Mouse (Mus musculus): ENCODE measurements around the gene Sgk1. TPM values are rescaled to one million over a fixed set of nuclear protein-coding genes. Genes with fewer than 3 reads are reported as not detected.

Gene Sgk1
- polyA plus RNA-seq, 1 experiment from 2014 or later: 86.9 TPM

DNA sequence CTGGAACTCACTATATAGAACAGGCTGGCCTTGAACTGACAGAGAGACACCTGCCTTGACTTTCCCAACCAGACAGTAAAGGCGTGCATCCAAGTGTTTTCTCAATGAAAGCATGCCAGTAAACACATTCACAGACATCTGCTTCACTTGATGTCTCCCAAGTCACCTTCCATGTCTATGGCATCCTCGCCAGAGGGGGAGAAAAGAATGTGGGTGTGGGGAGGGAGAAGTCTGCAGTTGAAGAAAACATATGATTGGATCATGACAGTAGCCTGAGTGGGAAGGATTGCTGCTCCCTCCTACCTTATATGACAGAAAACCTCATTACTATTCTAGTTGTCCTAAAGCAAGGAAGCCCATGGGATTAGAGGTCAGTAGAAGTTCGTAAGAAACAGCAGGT is 50.8 kb downstream of the Sgk1 start:
- Histone ChIP-seq H3K9me3 (ENCODE audit: low read length) (no peaks in the 10 kb centered on the region), H3K27me3 (replicated peaks; ENCODE audit: insufficient read depth, low read length) (no peaks in the 10 kb centered on the region), H3K9ac (replicated peaks; ENCODE audit: low read depth) (no peak overlapping the region), H3K4me1 (ENCODE audit: insufficient read depth, low read depth, low read length) (peaks cover 8% of the 10 kb centered on the region; the same call in 1 of the 2 replicates), H3K4me3 (ENCODE audit: low read depth, low read length) (no peak overlapping the region), H3K36me3 (ENCODE audit: insufficient read depth, low read length) (no peaks in the 10 kb centered on the region), H3K27ac (ENCODE audit: low read length) (no peak overlapping the region), H3K4me2 (replicated peaks; ENCODE audit: low read depth, low read length) (no peak overlapping the region)
- WGBS: 80% methylated on average over 3 of the region's 3 CpGs
- ATAC-seq: no peak
- DNase-seq (ENCODE audit: low spot score): no peak
- TF ChIP-seq EP300 (IDR thresholded peaks at IDR 0.05) (no peak), CTCF (IDR thresholded peaks at IDR 0.05) (no peak)

DNA sequence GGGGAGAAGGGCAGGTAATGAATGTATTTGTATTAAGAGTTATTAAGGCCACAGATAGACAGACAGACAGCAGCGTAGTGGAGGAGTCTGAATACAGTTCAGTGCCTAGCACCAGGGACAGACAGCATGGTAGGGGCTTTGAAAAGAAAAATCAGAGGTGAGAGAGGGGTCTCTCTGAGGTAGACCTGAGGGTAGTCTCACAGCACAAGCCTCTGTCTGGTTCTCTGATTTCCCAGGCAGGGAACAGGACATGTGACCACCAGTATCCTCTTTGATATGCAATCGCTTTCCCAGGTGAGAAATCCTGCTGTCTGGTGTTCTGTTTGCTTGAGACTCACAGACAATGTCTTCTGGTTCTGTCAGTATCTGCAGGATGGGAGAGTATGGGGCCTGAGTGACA is 52.8 kb downstream of the Sgk1 start:
- TF ChIP-seq EP300 (IDR thresholded peaks at IDR 0.05) (no peak), CTCF (IDR thresholded peaks at IDR 0.05) (no peak)
- Histone ChIP-seq H3K27ac (ENCODE audit: low read length) (no peak overlapping the region), H3K9ac (replicated peaks; ENCODE audit: low read depth) (no peak overlapping the region), H3K4me2 (replicated peaks; ENCODE audit: low read depth, low read length) (no peak overlapping the region), H3K36me3 (ENCODE audit: insufficient read depth, low read length) (no peaks in the 10 kb centered on the region), H3K27me3 (replicated peaks; ENCODE audit: insufficient read depth, low read length) (no peaks in the 10 kb centered on the region), H3K4me3 (ENCODE audit: low read depth, low read length) (no peak overlapping the region), H3K4me1 (ENCODE audit: insufficient read depth, low read depth, low read length) (peaks cover 8% of the 10 kb centered on the region; the same call in 1 of the 2 replicates), H3K9me3 (ENCODE audit: low read length) (no peaks in the 10 kb centered on the region)
- no peak for DNase-seq (ENCODE audit: low spot score)
- 100% methylated on average over 2 of the region's 2 CpGs for WGBS
- ATAC-seq: no peak

DNA sequence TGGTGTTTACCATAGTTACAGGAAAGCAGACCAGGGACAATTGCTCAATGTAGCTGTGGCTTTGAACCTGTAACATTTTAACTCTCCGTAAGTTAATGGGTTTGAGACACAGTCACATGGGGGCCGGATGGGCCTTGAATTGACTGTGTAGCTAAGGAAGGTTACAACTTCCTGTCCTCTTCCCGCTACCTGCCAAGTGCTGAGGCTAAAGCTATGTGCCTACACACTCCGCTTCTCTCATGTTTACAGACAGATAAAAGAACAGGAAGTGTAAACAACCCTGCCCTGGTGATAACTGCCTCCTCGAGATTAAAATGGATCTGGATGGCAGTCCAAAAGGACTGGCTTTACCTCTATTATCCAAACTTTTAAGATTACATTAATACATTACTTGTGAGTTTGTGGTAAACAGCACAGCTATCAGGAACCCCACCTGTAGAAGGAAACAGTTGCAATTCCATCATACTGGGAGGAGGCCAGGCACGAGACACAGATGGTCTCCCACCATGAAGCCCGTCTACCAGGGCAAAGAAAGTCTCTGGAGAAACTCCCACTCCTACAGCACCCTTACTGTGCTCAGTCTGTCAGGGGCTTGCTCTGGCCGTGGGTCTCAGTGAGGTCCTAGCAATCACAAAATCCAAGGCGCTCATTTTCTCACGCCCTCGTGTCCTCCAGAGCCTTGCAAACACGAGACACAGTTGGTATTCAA is 54.7 kb downstream of the Sgk1 start:
- TF ChIP-seq CTCF (IDR thresholded peaks at IDR 0.05): no peak
- peak; percentile 82 for TF ChIP-seq EP300 (IDR thresholded peaks at IDR 0.05)
- Histone ChIP-seq H3K9me3 (ENCODE audit: low read length) (no peaks in the 10 kb centered on the region), H3K4me2 (replicated peaks; ENCODE audit: low read depth, low read length) (no peak overlapping the region), H3K36me3 (ENCODE audit: insufficient read depth, low read length) (no peaks in the 10 kb centered on the region), H3K4me1 (ENCODE audit: insufficient read depth, low read depth, low read length) (peaks cover 8% of the 10 kb centered on the region; the same call in 1 of the 2 replicates), H3K4me3 (ENCODE audit: low read depth, low read length) (no peak overlapping the region), H3K27me3 (replicated peaks; ENCODE audit: insufficient read depth, low read length) (no peaks in the 10 kb centered on the region), H3K9ac (replicated peaks; ENCODE audit: low read depth) (no peak overlapping the region), H3K27ac (ENCODE audit: low read length) (no peak overlapping the region)
- peak; percentile 35 for DNase-seq (ENCODE audit: low spot score)
- ATAC-seq: peak; percentile 78
- WGBS: 29% methylated on average over 12 of the region's 12 CpGs

DNA sequence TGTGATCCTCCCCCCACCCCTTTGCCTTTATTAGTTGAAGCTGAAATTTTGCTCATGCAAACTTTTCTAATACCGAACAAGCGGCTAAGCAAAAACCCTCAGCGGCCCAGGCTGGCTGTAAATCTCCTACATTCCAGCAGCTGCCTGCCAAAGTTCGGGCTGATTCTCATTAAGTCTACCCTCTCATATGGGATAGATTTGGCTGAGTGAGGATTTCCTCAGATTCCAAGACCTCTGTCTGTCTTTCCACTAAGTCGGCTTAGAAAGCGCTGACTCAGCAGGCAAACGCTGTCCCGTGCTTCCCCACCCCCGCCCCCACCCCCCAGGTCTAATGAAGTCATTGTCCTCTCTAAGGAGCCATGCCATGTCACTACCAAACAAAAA is 55.2 kb downstream of the Sgk1 start:
- DNase-seq (ENCODE audit: low spot score) (peak; percentile 41), ATAC-seq (peak; percentile 41)
- H3K4me2 ChIP-seq (replicated peaks; ENCODE audit: low read depth, low read length): no peak overlapping the region
- WGBS: 22% methylated on average over 9 of the region's 9 CpGs
- H3K36me3 ChIP-seq (ENCODE audit: insufficient read depth, low read length): no peaks in the 10 kb centered on the region
- no peak overlapping the region for H3K9ac ChIP-seq (replicated peaks; ENCODE audit: low read depth)
- no peak overlapping the region for H3K4me3 ChIP-seq (ENCODE audit: low read depth, low read length)
- H3K27ac ChIP-seq (ENCODE audit: low read length): no peak overlapping the region
- H3K9me3 ChIP-seq (ENCODE audit: low read length): no peaks in the 10 kb centered on the region
- H3K27me3 ChIP-seq (replicated peaks; ENCODE audit: insufficient read depth, low read length): no peaks in the 10 kb centered on the region
- H3K4me1 ChIP-seq (ENCODE audit: insufficient read depth, low read depth, low read length): peaks cover 8% of the 10 kb centered on the region; the same call in 1 of the 2 replicates
- TF ChIP-seq EP300 (IDR thresholded peaks at IDR 0.05): no peak
- no peak for TF ChIP-seq CTCF (IDR thresholded peaks at IDR 0.05)

DNA sequence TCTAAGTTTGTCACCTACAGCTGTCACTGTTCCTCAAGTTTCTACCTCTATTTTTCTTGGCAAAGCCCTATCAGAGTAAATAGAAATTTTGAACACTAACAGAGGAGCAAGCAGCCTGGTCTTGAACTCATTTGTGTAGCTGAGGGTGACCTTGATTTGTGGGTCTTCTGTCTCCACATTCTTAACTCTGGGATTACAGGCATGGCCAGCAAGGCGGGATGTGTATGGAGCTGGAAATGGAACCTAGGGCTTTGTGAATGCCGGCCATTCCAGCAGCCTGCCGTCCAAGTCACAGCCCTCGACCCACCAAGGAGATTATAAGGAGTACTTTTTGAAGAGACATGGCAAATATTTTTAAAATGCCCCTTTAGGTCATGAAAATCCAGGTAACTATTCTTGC is 56.2 kb downstream of the Sgk1 start:
- Histone ChIP-seq H3K36me3 (ENCODE audit: insufficient read depth, low read length) (no peaks in the 10 kb centered on the region), H3K27me3 (replicated peaks; ENCODE audit: insufficient read depth, low read length) (no peaks in the 10 kb centered on the region), H3K9ac (replicated peaks; ENCODE audit: low read depth) (no peak overlapping the region), H3K4me1 (ENCODE audit: insufficient read depth, low read depth, low read length) (peaks cover 8% of the 10 kb centered on the region; the same call in 1 of the 2 replicates), H3K4me3 (ENCODE audit: low read depth, low read length) (no peak overlapping the region), H3K27ac (ENCODE audit: low read length) (no peak overlapping the region), H3K4me2 (replicated peaks; ENCODE audit: low read depth, low read length) (no peak overlapping the region), H3K9me3 (ENCODE audit: low read length) (no peaks in the 10 kb centered on the region)
- 59% methylated on average over 4 of the region's 4 CpGs for WGBS
- ATAC-seq (no peak), DNase-seq (ENCODE audit: low spot score) (no peak)
- TF ChIP-seq CTCF (IDR thresholded peaks at IDR 0.05) (no peak), EP300 (IDR thresholded peaks at IDR 0.05) (no peak)

DNA sequence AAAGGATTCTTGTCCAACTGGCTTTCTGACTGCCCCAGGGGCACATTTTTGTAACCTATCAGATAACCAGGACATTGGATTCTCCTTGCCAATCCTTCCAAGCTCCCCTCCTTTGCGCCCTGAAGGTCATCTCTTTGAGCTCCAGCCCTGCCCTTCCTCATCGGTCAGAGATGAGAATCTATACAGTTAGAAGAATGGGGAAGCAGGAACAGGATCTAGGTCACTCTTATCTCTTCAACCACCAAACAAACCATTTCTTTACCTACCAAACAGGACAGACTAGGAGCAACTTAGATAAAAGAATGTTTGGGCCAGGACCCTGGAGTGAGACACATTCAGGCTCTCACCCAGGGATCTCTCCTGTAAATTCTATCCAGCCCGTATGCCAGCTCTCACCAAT is 59.3 kb downstream of the Sgk1 start:
- peaks cover 8% of the 10 kb centered on the region; the same call in 1 of the 2 replicates for H3K4me1 ChIP-seq (ENCODE audit: insufficient read depth, low read depth, low read length)
- WGBS: 54% methylated on average over 3 of the region's 3 CpGs
- no peaks in the 10 kb centered on the region for H3K9me3 ChIP-seq (ENCODE audit: low read length)
- no peak overlapping the region for H3K4me2 ChIP-seq (replicated peaks; ENCODE audit: low read depth, low read length)
- H3K9ac ChIP-seq (replicated peaks; ENCODE audit: low read depth): no peak overlapping the region
- peak; percentile 12 for DNase-seq (ENCODE audit: low spot score)
- no peaks in the 10 kb centered on the region for H3K36me3 ChIP-seq (ENCODE audit: insufficient read depth, low read length)
- TF ChIP-seq EP300 (IDR thresholded peaks at IDR 0.05): peak; percentile 21; the same call in 1 of the 2 replicates
- no peak for TF ChIP-seq CTCF (IDR thresholded peaks at IDR 0.05)
- no peak for ATAC-seq
- H3K27ac ChIP-seq (ENCODE audit: low read length): no peak overlapping the region
- no peak overlapping the region for H3K4me3 ChIP-seq (ENCODE audit: low read depth, low read length)
- H3K27me3 ChIP-seq (replicated peaks; ENCODE audit: insufficient read depth, low read length): no peaks in the 10 kb centered on the region

All from lung, postnatal 0 days (tissue).